Mouse (Mus musculus): ENCODE results near the gene Pimreg. TPM values are rescaled to one million over a fixed set of nuclear protein-coding genes. Genes with fewer than 3 reads are reported as not detected.

Gene Pimreg
- polyA plus RNA-seq, 1 experiment = 34.3 TPM

DNA sequence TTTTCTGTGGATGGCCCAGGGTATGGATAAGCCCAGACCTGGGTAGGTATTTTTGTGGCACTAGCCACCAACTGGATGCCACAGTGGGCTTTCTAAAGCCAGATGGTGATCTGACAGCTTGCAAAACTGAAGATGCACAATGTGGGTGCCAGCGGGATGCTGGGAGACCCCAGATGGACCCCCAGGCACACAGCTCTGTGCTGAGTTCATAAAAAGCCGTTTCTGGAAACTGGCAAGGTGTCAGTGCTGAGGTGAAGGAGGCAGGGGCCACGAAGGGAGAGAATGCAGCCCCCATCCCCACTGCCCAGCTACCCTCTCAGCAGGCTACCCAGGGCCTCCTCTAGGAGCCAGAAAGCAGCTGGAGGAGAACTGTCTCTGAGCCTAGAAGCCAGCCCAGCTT is 15.3 kb downstream of the Pimreg start:
- no peak overlapping the region for H3K4me3 ChIP-seq (ENCODE audit: insufficient read depth, low read length)
- no peak overlapping the region for H3K27ac ChIP-seq (ENCODE audit: insufficient read depth, low read depth, low read length)
- no peak for TF ChIP-seq CTCF (IDR thresholded peaks at IDR 0.05; ENCODE audit: low read depth, low read length)
- no peak for TF ChIP-seq POLR2A (IDR thresholded peaks at IDR 0.05; ENCODE audit: borderline replicate concordance, low read depth, low read length)
- H3K4me1 ChIP-seq (ENCODE audit: control insufficient read depth, insufficient read depth, low read length) = 0 out of 2 replicates have a peak, but pooled peaks cover 2% of the 10 kb centered on the region

- H3K27ac ChIP-seq (ENCODE audit: insufficient read depth, low read depth, low read length) = no peak overlapping the region
- no peak for TF ChIP-seq CTCF (IDR thresholded peaks at IDR 0.05; ENCODE audit: low read depth, low read length)
- H3K4me1 ChIP-seq (ENCODE audit: control insufficient read depth, insufficient read depth, low read length) = no peaks in the 10 kb centered on the region
- no peak overlapping the region for H3K4me3 ChIP-seq (ENCODE audit: insufficient read depth, low read length)
Measured at GRCm38 (mm10) chr11:72060416-72060815, 18.6 kb downstream of the Pimreg start.

DNA sequence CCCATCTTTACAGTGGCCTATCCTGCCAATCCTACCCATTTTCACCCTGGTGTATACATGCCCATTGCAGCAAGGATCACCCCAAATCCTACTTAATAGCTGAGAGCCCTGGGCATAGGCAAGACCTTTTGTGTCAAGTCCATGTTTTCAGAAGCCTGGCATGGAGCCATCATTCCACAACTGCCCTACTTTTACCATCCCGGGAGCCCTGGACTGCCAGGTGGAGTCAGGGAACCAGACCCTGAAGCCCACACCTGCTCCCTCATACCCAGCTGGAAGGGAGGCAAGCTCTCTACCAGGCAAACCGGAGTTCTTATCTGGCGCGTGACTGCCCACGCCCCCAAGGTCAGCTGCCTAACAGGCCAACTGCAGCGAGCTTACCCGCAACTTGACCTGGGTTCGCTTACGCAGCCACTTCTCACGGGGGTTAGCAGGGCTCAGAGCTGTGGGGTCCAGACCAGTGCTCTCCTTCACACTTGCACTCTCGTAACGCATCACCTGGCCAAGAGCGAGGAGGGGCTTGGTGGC is 19.3 kb downstream of the Pimreg start:
- H3K4me1 ChIP-seq (ENCODE audit: control insufficient read depth, insufficient read depth, low read length) = no peaks in the 10 kb centered on the region
- no peak overlapping the region for H3K4me3 ChIP-seq (ENCODE audit: insufficient read depth, low read length)
- H3K27ac ChIP-seq (ENCODE audit: insufficient read depth, low read depth, low read length) = no peak overlapping the region
- TF ChIP-seq POLR2A (IDR thresholded peaks at IDR 0.05; ENCODE audit: borderline replicate concordance, low read depth, low read length) (no peak), CTCF (IDR thresholded peaks at IDR 0.05; ENCODE audit: low read depth, low read length) (no peak)

GRCm38 (mm10) chr11:72064414-72064813 is 22.6 kb downstream of the Pimreg start:
- Histone ChIP-seq H3K4me1 (ENCODE audit: control insufficient read depth, insufficient read depth, low read length) (no peaks in the 10 kb centered on the region), H3K27ac (ENCODE audit: insufficient read depth, low read depth, low read length) (no peak overlapping the region), H3K4me3 (ENCODE audit: insufficient read depth, low read length) (no peak overlapping the region)
- TF ChIP-seq POLR2A (IDR thresholded peaks at IDR 0.05; ENCODE audit: borderline replicate concordance, low read depth, low read length) (no peak), CTCF (IDR thresholded peaks at IDR 0.05; ENCODE audit: low read depth, low read length) (no peak)

- no peak for TF ChIP-seq CTCF (IDR thresholded peaks at IDR 0.05; ENCODE audit: low read depth, low read length)
- TF ChIP-seq POLR2A (IDR thresholded peaks at IDR 0.05; ENCODE audit: borderline replicate concordance, low read depth, low read length) = no peak
- H3K27ac ChIP-seq (ENCODE audit: insufficient read depth, low read depth, low read length) = no peak overlapping the region
- no peaks in the 10 kb centered on the region for H3K4me1 ChIP-seq (ENCODE audit: control insufficient read depth, insufficient read depth, low read length)
Measured at GRCm38 (mm10) chr11:72065103-72065502, 23.3 kb downstream of the Pimreg start.

DNA sequence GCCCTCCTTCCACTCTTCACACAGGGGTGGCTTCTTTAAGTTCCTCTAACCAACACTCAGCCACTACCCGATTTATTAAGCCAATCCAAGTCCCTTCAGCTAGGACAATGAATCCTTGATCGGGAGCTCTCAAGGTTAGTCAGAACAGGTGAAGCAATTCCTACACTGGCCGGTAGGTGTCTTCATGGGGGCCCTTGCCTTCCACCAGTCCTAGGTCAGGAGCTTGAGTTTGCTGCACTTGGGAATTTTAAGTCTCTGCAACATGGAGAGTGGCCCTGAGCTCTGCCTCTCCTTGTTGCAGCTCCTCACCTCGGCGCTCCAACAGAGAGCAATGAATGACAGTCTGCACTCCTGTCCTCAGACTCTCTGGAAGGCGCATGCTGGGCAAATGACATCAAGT is 24.5 kb downstream of the Pimreg start:
- Histone ChIP-seq H3K4me3 (ENCODE audit: insufficient read depth, low read length) (no peak overlapping the region), H3K27ac (ENCODE audit: insufficient read depth, low read depth, low read length) (no peak overlapping the region), H3K4me1 (ENCODE audit: control insufficient read depth, insufficient read depth, low read length) (no peaks in the 10 kb centered on the region)
- TF ChIP-seq POLR2A (IDR thresholded peaks at IDR 0.05; ENCODE audit: borderline replicate concordance, low read depth, low read length) (no peak), CTCF (IDR thresholded peaks at IDR 0.05; ENCODE audit: low read depth, low read length) (0 out of 2 replicates have a peak, but pooled peaks have one; percentile 8)

More at GRCm38 (mm10) chr11:72065103-72065502, 23.3 kb downstream of the Pimreg start:
- H3K4me3 ChIP-seq (ENCODE audit: insufficient read depth, low read length) = no peak overlapping the region

- H3K27ac ChIP-seq (ENCODE audit: insufficient read depth, low read depth, low read length) = no peak overlapping the region
- TF ChIP-seq POLR2A (IDR thresholded peaks at IDR 0.05; ENCODE audit: borderline replicate concordance, low read depth, low read length) = no peak
- TF ChIP-seq CTCF (IDR thresholded peaks at IDR 0.05; ENCODE audit: low read depth, low read length) = no peak
- no peak overlapping the region for H3K4me3 ChIP-seq (ENCODE audit: insufficient read depth, low read length)
- H3K4me1 ChIP-seq (ENCODE audit: control insufficient read depth, insufficient read depth, low read length) = no peaks in the 10 kb centered on the region
Measured at GRCm38 (mm10) chr11:72067326-72067725, 25.5 kb downstream of the Pimreg start.

GRCm38 (mm10) chr11:72068026-72068425 is 26.2 kb downstream of the Pimreg start:
- TF ChIP-seq POLR2A (IDR thresholded peaks at IDR 0.05; ENCODE audit: borderline replicate concordance, low read depth, low read length) (no peak), CTCF (IDR thresholded peaks at IDR 0.05; ENCODE audit: low read depth, low read length) (no peak)
- Histone ChIP-seq H3K27ac (ENCODE audit: insufficient read depth, low read depth, low read length) (no peak overlapping the region), H3K4me3 (ENCODE audit: insufficient read depth, low read length) (no peak overlapping the region), H3K4me1 (ENCODE audit: control insufficient read depth, insufficient read depth, low read length) (no peaks in the 10 kb centered on the region)

DNA sequence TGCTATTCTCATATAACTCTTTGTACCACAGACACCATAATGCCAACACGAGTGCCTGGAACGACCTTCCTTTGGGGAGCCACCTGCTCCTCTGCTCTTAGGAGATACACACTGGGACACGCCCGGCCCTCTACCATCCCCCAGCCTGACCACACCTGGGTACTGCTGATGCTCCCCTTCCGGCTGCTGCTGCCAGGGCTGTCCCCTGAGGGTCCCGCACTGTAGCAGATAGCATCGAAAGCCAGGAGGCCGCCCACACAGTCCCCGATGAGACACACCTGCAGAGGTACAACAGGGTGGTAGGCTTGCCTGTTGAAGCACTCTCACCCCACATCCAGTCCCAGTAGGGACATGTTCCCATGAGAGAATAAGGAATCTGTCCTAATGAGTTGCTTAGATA is 28.9 kb downstream of the Pimreg start:
- Histone ChIP-seq H3K27ac (ENCODE audit: insufficient read depth, low read depth, low read length) (no peak overlapping the region), H3K4me1 (ENCODE audit: control insufficient read depth, insufficient read depth, low read length) (no peaks in the 10 kb centered on the region), H3K4me3 (ENCODE audit: insufficient read depth, low read length) (no peak overlapping the region)
- no peak for TF ChIP-seq CTCF (IDR thresholded peaks at IDR 0.05; ENCODE audit: low read depth, low read length)
- no peak for TF ChIP-seq POLR2A (IDR thresholded peaks at IDR 0.05; ENCODE audit: borderline replicate concordance, low read depth, low read length)

- Histone ChIP-seq H3K4me3 (ENCODE audit: insufficient read depth, low read length) (no peak overlapping the region), H3K4me1 (ENCODE audit: control insufficient read depth, insufficient read depth, low read length) (no peaks in the 10 kb centered on the region), H3K27ac (ENCODE audit: insufficient read depth, low read depth, low read length) (no peak overlapping the region)
- no peak for TF ChIP-seq CTCF (IDR thresholded peaks at IDR 0.05; ENCODE audit: low read depth, low read length)
- TF ChIP-seq POLR2A (IDR thresholded peaks at IDR 0.05; ENCODE audit: borderline replicate concordance, low read depth, low read length) = no peak
Measured at GRCm38 (mm10) chr11:72072331-72072905, 30.6 kb downstream of the Pimreg start.
